Mouse (Mus musculus) MN1 (cell line): ENCODE measurements around the gene Raly.

ENCODE experiments used
- DNase-seq: peaks from one replicate; pipeline ENCODE4 v3.0.0-alpha.2; 2016; ENCODE audit warnings: low spot score

Gene Raly

DNA sequence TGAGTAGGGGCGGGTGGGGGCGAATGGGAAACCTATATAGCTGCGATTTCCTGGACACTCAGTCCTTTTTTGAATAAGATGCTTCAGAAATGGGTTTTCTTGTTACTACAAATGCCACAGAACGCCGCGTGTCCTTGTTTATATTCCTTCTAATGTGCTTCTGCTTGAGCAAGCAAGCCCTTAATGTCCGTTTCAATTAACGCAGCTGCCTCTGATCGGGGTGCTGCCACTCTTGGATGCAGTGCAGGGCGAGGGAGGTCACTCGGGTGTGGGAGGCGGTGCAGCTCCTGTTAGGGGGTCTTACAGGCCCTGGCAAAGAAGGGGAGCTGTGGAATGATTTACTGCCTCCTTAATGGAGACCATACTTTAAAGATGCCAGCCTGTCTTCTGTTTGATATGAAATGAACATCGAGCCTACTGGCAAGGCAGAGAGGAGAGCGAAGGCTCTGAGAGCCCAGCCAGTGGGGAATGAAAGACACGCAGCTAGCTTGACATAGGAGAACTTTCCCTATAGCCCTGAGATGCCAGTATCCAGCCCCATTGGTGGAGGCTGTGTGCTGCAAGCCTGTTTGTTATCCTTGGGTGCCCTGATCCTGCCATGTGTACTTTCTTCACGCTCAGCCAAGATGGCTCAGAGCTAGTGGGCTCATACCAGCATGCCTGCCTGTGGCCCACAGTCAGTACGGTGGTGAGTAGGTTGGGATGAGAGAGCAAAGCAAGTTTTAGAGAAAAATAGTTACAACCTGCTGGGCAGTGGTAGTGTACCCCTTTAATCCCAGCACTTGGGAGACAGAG is 7.8 kb upstream of the Raly start:
- DNase-seq, result no peak

GRCm38 (mm10) chr2:154785284-154785683 is 5.6 kb upstream of the Raly start:
- no peak for DNase-seq

DNA sequence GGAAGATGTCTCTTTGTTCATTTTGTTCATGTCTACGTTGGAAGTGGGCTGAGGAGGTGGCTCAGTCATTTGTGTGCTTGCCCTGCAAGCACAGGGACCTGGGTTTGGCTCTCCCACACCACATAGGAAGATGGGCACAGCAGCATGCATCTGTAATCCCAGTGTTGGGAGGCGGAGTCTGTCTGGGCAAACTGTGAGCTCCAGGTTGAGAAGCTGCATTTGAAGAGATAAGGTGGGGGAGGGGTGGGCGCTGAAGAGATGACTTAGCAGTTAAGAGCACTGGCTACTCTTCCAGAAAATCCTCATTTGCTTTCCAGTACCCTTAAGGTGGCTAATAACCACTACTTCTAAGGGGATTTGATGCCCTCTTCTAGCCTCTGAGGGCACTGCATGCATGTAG is 4.7 kb upstream of the Raly start:
- no peak for DNase-seq

DNA sequence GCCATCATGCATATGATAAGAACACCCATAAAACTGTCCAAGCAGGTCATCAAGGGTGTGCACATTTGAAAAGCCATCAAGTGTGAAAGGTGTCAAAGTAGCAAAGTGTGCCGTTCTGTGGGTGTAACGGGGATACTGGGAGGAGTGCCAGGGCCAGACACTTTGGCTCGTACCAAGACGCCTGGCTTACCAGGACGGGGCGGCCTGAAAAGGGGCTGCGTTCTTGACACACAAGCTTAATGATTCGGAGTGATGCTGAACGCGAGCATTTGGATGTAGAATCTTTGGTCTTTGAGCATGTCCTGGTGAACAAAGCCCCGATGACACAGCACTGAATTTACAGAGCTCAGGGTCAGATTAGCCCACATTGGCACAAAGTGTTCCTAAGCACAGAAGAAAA is 4.1 kb upstream of the Raly start:
- no peak for DNase-seq

- DNase-seq, result peak; percentile 25
These were observed 1.5 kb upstream of the Raly start for GRCm38 (mm10) chr2:154789381-154789780.

GRCm38 (mm10) chr2:154789977-154790655 is 780 bp upstream of the Raly start:
- peak; percentile 43 for DNase-seq

DNA sequence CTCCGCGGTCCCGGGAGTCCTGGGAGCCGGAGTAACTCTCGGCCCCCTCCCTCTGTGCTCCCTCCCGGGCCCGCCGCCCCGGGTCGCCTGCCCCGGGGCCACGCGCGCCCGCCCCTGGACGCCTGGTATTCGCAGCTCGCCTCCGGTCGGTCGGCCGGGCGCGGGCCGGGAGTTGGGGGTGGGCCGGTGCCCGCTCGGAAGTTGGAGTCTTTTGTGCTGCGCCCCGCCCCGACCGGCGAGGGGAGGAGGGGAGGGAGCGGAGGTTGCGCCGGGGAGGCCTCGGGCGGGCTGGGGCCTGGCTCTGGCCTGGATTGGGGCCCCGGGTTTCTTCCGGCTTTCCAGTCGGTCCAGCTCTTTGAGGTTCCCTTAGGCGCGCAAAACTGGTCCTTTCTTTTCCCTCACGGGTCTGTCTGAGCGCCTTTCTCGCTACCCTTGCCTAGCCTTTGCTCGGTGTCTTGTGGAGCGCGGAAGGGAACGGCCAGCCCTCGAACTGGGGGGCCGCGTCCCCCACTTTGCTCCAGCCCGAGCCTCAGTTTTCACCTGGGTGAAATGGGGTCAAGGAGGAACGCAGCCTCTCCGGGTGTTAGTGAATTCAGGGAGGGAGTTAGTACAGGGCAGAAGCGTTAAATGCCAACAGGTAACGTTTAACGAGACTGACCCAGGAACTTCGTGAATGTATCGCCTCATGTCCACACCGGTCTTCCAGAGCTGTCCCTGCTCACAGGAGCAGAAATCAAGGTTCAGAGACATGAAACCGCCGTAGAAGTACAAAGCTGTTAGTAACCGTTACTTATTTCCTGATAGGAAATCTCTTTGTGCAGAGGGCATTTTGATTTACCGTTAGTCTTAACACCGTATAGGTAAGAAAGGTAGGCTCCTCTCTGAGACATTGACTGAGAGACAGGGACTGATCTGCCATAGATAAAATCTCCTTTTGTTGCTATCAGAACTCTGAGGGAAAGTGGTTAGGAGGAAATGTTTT is 1.1 kb downstream of the Raly start:
- peak; percentile 71 for DNase-seq

GRCm38 (mm10) chr2:154803372-154803771 is 12.5 kb downstream of the Raly start:
- no peak for DNase-seq

DNA sequence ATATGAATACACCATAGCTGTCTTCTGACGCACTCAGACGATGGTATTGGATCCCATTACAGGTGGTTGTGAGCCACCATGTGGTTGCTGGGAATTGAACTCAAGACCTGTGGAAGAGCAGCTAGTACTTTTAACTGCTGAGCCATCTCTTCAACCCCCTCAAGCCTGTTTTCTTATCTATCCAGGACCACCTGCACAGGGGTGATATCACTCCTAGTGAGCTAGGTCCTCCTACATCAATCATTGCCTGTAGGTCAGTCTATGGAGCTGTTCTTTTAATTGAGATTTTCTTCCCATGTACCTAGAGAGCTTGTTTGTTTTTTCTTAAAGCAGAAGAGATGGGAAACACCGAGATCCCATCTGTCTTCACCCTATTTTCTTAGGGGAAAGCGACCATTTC is 12.9 kb downstream of the Raly start:
- no peak for DNase-seq

- DNase-seq, result no peak
These were observed 16.8 kb downstream of the Raly start for GRCm38 (mm10) chr2:154807689-154808088.

DNA sequence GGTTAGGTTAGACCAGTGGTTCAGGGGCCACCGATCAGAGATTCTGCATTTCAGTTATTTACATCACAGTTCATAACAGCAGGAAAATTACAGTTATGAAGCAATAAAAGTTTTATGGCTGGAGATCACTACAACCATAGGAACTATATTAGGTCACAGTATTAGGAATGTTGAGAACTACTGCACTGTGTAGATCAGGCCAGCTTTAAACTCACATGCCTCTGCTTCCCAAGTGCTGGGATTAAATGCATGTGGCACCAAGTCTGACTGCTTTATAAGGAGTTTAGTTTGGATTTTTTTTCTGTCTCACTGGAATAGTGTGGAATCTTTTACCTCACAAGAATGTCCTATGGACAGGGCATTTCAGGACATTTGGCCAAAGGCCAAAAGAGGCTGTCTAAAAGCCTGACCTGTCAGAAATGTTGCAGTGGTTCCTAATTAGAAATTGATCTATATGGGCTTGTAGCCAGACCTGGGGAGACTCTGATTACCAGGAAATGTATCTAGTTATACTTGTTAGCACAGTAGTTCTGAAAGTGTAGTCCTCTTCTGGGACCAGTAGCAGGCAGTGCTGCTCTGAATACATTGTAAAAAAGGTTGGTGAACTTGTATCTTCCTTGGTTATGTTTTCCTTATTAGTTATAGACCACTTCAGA is 18.3 kb downstream of the Raly start:
- peak; percentile 20 for DNase-seq

- DNase-seq, result no peak
These were observed 19.9 kb downstream of the Raly start for GRCm38 (mm10) chr2:154810821-154811220.

GRCm38 (mm10) chr2:154813426-154813825 is 22.5 kb downstream of the Raly start:
- DNase-seq, result no peak

DNA sequence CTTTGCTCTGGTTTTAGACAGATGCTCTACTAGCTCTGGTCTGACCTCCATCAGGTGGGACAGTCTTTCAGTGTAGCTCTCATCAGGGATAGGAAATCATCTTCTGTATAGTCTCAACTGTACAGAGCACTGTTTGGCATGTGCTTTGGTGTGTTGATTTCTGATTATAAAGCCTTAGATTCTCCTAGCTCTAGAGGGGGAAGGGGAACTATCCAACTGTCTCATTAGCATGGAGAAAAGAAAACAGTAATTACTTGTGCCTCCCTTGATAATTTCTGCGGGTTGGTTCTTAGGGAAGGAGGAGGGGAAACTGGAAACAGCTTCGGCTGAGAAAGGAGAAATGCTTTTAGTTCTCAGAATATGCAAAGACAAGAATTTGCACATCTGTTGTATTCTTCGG is 26.2 kb downstream of the Raly start:
- no peak for DNase-seq

GRCm38 (mm10) chr2:154817788-154818187 is 26.9 kb downstream of the Raly start:
- DNase-seq, result no peak

GRCm38 (mm10) chr2:154818599-154818998 is 27.7 kb downstream of the Raly start:
- DNase-seq, result no peak

DNA sequence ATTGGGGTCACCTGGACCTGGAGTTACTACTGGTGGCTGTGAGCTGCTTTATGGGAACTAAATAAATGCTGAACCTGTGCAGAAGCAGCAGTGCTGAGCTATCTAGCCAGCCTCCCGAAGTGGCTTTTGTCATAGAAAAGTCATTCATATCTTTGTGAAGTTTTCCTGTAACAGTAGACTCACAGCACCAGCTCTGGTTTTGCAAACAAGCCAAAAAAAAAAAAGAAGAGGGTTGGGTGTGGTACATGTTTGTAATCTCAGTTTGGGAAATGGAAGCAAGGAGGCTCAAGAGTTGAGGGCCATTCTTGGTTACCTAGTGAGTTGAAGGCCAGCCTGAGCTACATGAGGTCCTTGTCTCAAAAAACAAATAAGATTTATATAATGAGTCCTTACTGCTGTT is 29.4 kb downstream of the Raly start:
- DNase-seq, result no peak

GRCm38 (mm10) chr2:154826054-154826538 is 35.2 kb downstream of the Raly start:
- DNase-seq, result no peak

DNA sequence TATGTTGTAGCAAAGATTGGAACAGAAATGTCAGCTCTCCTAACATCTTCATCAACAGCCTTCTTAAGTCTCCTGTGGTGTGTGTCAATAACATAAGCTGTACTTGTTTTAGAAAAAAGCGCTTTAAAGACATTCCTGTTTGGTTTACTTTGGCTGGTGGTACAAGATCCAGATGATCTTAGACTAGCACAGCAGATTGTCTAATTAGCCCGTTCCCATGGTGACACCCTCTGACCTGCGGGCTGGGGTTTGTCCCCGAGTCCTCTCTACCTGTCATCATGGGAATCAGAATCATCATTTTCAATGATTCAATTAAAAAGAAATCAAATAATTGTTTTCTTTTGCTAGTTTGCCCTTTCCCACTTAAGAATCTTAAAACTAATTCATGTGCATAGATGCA is 36.6 kb downstream of the Raly start:
- DNase-seq, result no peak

DNA sequence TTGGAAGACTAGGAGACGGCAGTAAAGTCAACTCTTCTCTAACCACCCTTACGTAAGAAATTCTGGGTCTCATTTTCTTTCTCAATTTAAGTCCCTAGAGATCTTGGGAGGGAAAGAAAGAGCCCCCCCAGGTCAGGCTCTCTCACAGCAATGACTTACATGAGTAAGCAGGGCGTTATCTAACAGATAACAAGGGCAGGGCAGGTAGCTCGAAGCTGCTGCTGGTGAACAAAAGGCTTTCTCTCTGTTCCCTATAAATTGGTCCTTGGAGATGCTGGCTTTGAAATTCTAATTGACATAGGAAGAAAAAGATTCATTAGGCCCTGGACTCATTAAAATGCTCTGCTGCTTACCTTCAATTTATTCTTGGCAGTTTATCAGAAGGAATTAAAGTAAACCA is 41.6 kb downstream of the Raly start:
- DNase-seq, result no peak

GRCm38 (mm10) chr2:154834149-154834865 is 43.4 kb downstream of the Raly start:
- no peak for DNase-seq
